Mouse (Mus musculus) macrophage (primary cell): Measurements from ENCODE around the gene Sirpb1a. TPM values are rescaled to one million over a fixed set of nuclear protein-coding genes. Genes with fewer than 3 reads are reported as not detected.

Source experiments
- polyA plus RNA-seq: library from polyadenylated mRNA; stranded (reverse); fragments of 250-400 nt; gene quantifications from 3 replicates; pipeline ENCODE4 v1.2.4, GENCODE M21; 2018; ENCODE audit warnings: inconsistent platforms

Sirpb1a gene
- polyA plus RNA-seq, 1 experiment from 2014 or later: 1.6 TPM

Other genes with a start within 250 kb of the Sirpb1a start
- gene Gm9733, start 94.2 kb downstream of the Sirpb1a start, polyA plus RNA-seq: not detected in 3 replicates
- gene Sirpb1b, start 148.5 kb upstream of the Sirpb1a start, polyA plus RNA-seq: 1.8 to 4.7 TPM (median 2.3 TPM) in 3 replicates